Mouse (Mus musculus): Measurements from ENCODE around the gene Mcf2l. TPM values are rescaled to one million over a fixed set of nuclear protein-coding genes. Genes with fewer than 3 reads are reported as not detected.

Gene Mcf2l
- polyA plus RNA-seq, 1 experiment from 2014 or later = 22.4 TPM

GRCm38 (mm10) chr8:12928033-12928432 lies 54.4 kb downstream of the Mcf2l start:
- no peak overlapping the region for H3K9ac ChIP-seq (ENCODE audit: low read depth, low read length)
- H3K27me3 ChIP-seq (ENCODE audit: control insufficient read depth, insufficient read depth, low read length) = no peaks in the 10 kb centered on the region
- peaks cover 45% of the 10 kb centered on the region for H3K4me1 ChIP-seq (ENCODE audit: control insufficient read depth, insufficient read depth, low read length)
- H3K36me3 ChIP-seq (ENCODE audit: control insufficient read depth, insufficient read depth, low read length) = no peaks in the 10 kb centered on the region
- WGBS = 82% methylated on average over 8 of the region's 8 CpGs
- H3K4me3 ChIP-seq (ENCODE audit: low read length) = no peak overlapping the region
- no peak for ATAC-seq (ENCODE audit: low FRiP score, low TSS enrichment)
- H3K4me2 ChIP-seq (replicated peaks; ENCODE audit: low read depth, low read length) = no peak overlapping the region
- H3K27ac ChIP-seq (ENCODE audit: low read depth, low read length) = no peak overlapping the region
- no peaks in the 10 kb centered on the region for H3K9me3 ChIP-seq (ENCODE audit: control insufficient read depth, low read length)

GRCm38 (mm10) chr8:12928931-12929330 lies 55.3 kb downstream of the Mcf2l start:
- H3K4me2 ChIP-seq (replicated peaks; ENCODE audit: low read depth, low read length) = no peak overlapping the region
- H3K27ac ChIP-seq (ENCODE audit: low read depth, low read length) = no peak overlapping the region
- no peaks in the 10 kb centered on the region for H3K27me3 ChIP-seq (ENCODE audit: control insufficient read depth, insufficient read depth, low read length)
- peaks cover 47% of the 10 kb centered on the region for H3K4me1 ChIP-seq (ENCODE audit: control insufficient read depth, insufficient read depth, low read length)
- H3K9ac ChIP-seq (ENCODE audit: low read depth, low read length) = no peak overlapping the region
- no peak overlapping the region for H3K4me3 ChIP-seq (ENCODE audit: low read length)
- H3K9me3 ChIP-seq (ENCODE audit: control insufficient read depth, low read length) = no peaks in the 10 kb centered on the region
- 84% methylated on average over 5 of the region's 5 CpGs for WGBS
- no peaks in the 10 kb centered on the region for H3K36me3 ChIP-seq (ENCODE audit: control insufficient read depth, insufficient read depth, low read length)
- ATAC-seq (ENCODE audit: low FRiP score, low TSS enrichment) = no peak

GRCm38 (mm10) chr8:12930290-12930689 lies 56.7 kb downstream of the Mcf2l start:
- Histone ChIP-seq H3K4me3 (ENCODE audit: low read length) (no peak overlapping the region), H3K4me1 (ENCODE audit: control insufficient read depth, insufficient read depth, low read length) (peaks cover 59% of the 10 kb centered on the region), H3K4me2 (replicated peaks; ENCODE audit: low read depth, low read length) (no peak overlapping the region), H3K27ac (ENCODE audit: low read depth, low read length) (peak overlapping the region; percentile 80), H3K9ac (ENCODE audit: low read depth, low read length) (peak overlapping the region; percentile 25; the same call in 1 of the 2 replicates), H3K27me3 (ENCODE audit: control insufficient read depth, insufficient read depth, low read length) (no peaks in the 10 kb centered on the region), H3K9me3 (ENCODE audit: control insufficient read depth, low read length) (no peaks in the 10 kb centered on the region), H3K36me3 (ENCODE audit: control insufficient read depth, insufficient read depth, low read length) (no peaks in the 10 kb centered on the region)
- ATAC-seq (ENCODE audit: low FRiP score, low TSS enrichment) = no peak
- WGBS = 19% methylated on average over 5 of the region's 5 CpGs

GRCm38 (mm10) chr8:12931426-12931825 lies 57.8 kb downstream of the Mcf2l start:
- peaks cover 55% of the 10 kb centered on the region for H3K4me1 ChIP-seq (ENCODE audit: control insufficient read depth, insufficient read depth, low read length)

GRCm38 (mm10) chr8:12932520-12932919 lies 58.9 kb downstream of the Mcf2l start:
- H3K9ac ChIP-seq (ENCODE audit: low read depth, low read length) = no peak overlapping the region
- H3K4me1 ChIP-seq (ENCODE audit: control insufficient read depth, insufficient read depth, low read length) = peaks cover 48% of the 10 kb centered on the region
- no peak for ATAC-seq (ENCODE audit: low FRiP score, low TSS enrichment)
- no peaks in the 10 kb centered on the region for H3K9me3 ChIP-seq (ENCODE audit: control insufficient read depth, low read length)
- H3K4me3 ChIP-seq (ENCODE audit: low read length) = no peak overlapping the region
- H3K36me3 ChIP-seq (ENCODE audit: control insufficient read depth, insufficient read depth, low read length) = no peaks in the 10 kb centered on the region
- 87% methylated on average over 8 of the region's 8 CpGs for WGBS
- no peak overlapping the region for H3K27ac ChIP-seq (ENCODE audit: low read depth, low read length)
- H3K4me2 ChIP-seq (replicated peaks; ENCODE audit: low read depth, low read length) = no peak overlapping the region
- H3K27me3 ChIP-seq (ENCODE audit: control insufficient read depth, insufficient read depth, low read length) = no peaks in the 10 kb centered on the region

More at GRCm38 (mm10) chr8:12931426-12931825, 57.8 kb downstream of the Mcf2l start:
- Histone ChIP-seq H3K27me3 (ENCODE audit: control insufficient read depth, insufficient read depth, low read length) (no peaks in the 10 kb centered on the region), H3K9me3 (ENCODE audit: control insufficient read depth, low read length) (no peaks in the 10 kb centered on the region), H3K9ac (ENCODE audit: low read depth, low read length) (0 out of 2 replicates have a peak overlapping the region, but pooled peaks have one; percentile 4), H3K4me2 (replicated peaks; ENCODE audit: low read depth, low read length) (no peak overlapping the region; the same call in 1 of the 2 replicates), H3K4me3 (ENCODE audit: low read length) (no peak overlapping the region), H3K27ac (ENCODE audit: low read depth, low read length) (peak overlapping the region; percentile 80; the same call in 1 of the 2 replicates), H3K36me3 (ENCODE audit: control insufficient read depth, insufficient read depth, low read length) (no peaks in the 10 kb centered on the region)
- WGBS = 34% methylated on average over 11 of the region's 11 CpGs
- ATAC-seq (ENCODE audit: low FRiP score, low TSS enrichment) = no peak

GRCm38 (mm10) chr8:12933765-12934164 lies 60.2 kb downstream of the Mcf2l start:
- Histone ChIP-seq H3K36me3 (ENCODE audit: control insufficient read depth, insufficient read depth, low read length) (no peaks in the 10 kb centered on the region), H3K9ac (ENCODE audit: low read depth, low read length) (no peak overlapping the region), H3K9me3 (ENCODE audit: control insufficient read depth, low read length) (no peaks in the 10 kb centered on the region), H3K4me1 (ENCODE audit: control insufficient read depth, insufficient read depth, low read length) (peaks cover 46% of the 10 kb centered on the region), H3K27ac (ENCODE audit: low read depth, low read length) (no peak overlapping the region), H3K4me3 (ENCODE audit: low read length) (no peak overlapping the region), H3K27me3 (ENCODE audit: control insufficient read depth, insufficient read depth, low read length) (no peaks in the 10 kb centered on the region), H3K4me2 (replicated peaks; ENCODE audit: low read depth, low read length) (no peak overlapping the region)
- 0 out of 2 replicates have a peak, but pooled peaks have one; percentile 14 for ATAC-seq (ENCODE audit: low FRiP score, low TSS enrichment)
- WGBS = 51% methylated on average over 3 of the region's 3 CpGs

- Histone ChIP-seq H3K9ac (ENCODE audit: low read depth, low read length) (no peak overlapping the region), H3K27ac (ENCODE audit: low read depth, low read length) (0 out of 2 replicates have a peak overlapping the region, but pooled peaks have one; percentile 42), H3K4me1 (ENCODE audit: control insufficient read depth, insufficient read depth, low read length) (peaks cover 43% of the 10 kb centered on the region), H3K4me3 (ENCODE audit: low read length) (no peak overlapping the region), H3K36me3 (ENCODE audit: control insufficient read depth, insufficient read depth, low read length) (no peaks in the 10 kb centered on the region), H3K27me3 (ENCODE audit: control insufficient read depth, insufficient read depth, low read length) (no peaks in the 10 kb centered on the region), H3K4me2 (replicated peaks; ENCODE audit: low read depth, low read length) (no peak overlapping the region), H3K9me3 (ENCODE audit: control insufficient read depth, low read length) (no peaks in the 10 kb centered on the region)
- peak; percentile 55; the same call in 1 of the 2 replicates for ATAC-seq (ENCODE audit: low FRiP score, low TSS enrichment)
- 35% methylated on average over 8 of the region's 8 CpGs for WGBS
These were observed 60.9 kb downstream of the Mcf2l start for GRCm38 (mm10) chr8:12934453-12935043.

- Histone ChIP-seq H3K27me3 (ENCODE audit: control insufficient read depth, insufficient read depth, low read length) (no peaks in the 10 kb centered on the region), H3K4me3 (ENCODE audit: low read length) (no peak overlapping the region), H3K36me3 (ENCODE audit: control insufficient read depth, insufficient read depth, low read length) (no peaks in the 10 kb centered on the region), H3K4me1 (ENCODE audit: control insufficient read depth, insufficient read depth, low read length) (peaks cover 5% of the 10 kb centered on the region; the same call in 1 of the 2 replicates), H3K9ac (ENCODE audit: low read depth, low read length) (no peak overlapping the region), H3K4me2 (replicated peaks; ENCODE audit: low read depth, low read length) (no peak overlapping the region), H3K27ac (ENCODE audit: low read depth, low read length) (no peak overlapping the region), H3K9me3 (ENCODE audit: control insufficient read depth, low read length) (no peaks in the 10 kb centered on the region)
- 75% methylated on average over 8 of the region's 8 CpGs for WGBS
- ATAC-seq (ENCODE audit: low FRiP score, low TSS enrichment) = no peak
These were observed 66.9 kb downstream of the Mcf2l start for GRCm38 (mm10) chr8:12940549-12940948.

GRCm38 (mm10) chr8:12941161-12941926 lies 67.7 kb downstream of the Mcf2l start:
- Histone ChIP-seq H3K4me1 (ENCODE audit: control insufficient read depth, insufficient read depth, low read length) (no peaks in the 10 kb centered on the region; the same call in 1 of the 2 replicates), H3K36me3 (ENCODE audit: control insufficient read depth, insufficient read depth, low read length) (no peaks in the 10 kb centered on the region), H3K9ac (ENCODE audit: low read depth, low read length) (no peak overlapping the region), H3K4me3 (ENCODE audit: low read length) (no peak overlapping the region), H3K27me3 (ENCODE audit: control insufficient read depth, insufficient read depth, low read length) (no peaks in the 10 kb centered on the region), H3K4me2 (replicated peaks; ENCODE audit: low read depth, low read length) (no peak overlapping the region), H3K27ac (ENCODE audit: low read depth, low read length) (no peak overlapping the region), H3K9me3 (ENCODE audit: control insufficient read depth, low read length) (no peaks in the 10 kb centered on the region)
- no peak for ATAC-seq (ENCODE audit: low FRiP score, low TSS enrichment)
- WGBS = 77% methylated on average over 10 of the region's 10 CpGs
